Mouse (Mus musculus): ENCODE results near the gene Slc39a11.

DNA sequence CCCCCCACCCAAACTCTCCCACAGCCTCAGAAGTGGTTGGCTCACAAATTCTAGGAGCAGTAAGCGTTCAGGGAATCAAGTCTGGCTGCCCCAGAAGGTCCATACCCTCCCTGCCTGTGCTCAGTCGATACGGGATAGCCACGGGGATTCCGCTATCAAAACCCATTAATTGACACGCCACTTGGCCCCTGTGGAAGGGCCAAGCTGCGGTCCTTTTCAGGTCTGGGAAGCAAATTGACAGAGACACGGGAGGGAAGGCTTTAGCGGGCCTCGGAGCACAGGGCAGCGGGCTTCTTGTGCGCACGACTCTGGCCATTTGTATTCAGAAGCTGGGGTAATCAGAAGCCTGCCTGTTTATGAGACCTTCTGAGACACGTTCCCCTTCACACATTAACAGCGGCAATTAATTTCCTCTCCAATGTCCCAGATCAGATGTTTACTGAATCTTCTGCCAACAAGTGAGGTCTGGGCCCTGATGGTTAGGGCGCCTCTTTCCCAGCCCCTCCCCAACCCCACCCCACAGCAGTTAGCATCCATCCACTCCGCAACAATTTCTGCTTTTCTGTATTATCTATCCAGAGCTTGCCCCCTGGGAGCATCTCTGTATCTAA, 128.9 kb downstream of the Slc39a11 start:
- TF ChIP-seq CTCF (IDR thresholded peaks at IDR 0.05) (no peak), EP300 (IDR thresholded peaks at IDR 0.05) (no peak)

Data from lung, postnatal 0 days (tissue).